Mouse (Mus musculus) G1E (cell line): ENCODE data around the gene Rps13.

Experiments used
- CTCF ChIP-seq: IDR thresholded peaks from 2 replicates; pipeline ENCODE4 v1.5.1; 2012; ENCODE audit warnings: low read depth, low read length, inconsistent platforms, mixed read lengths
- GATA1 ChIP-seq: IDR thresholded peaks from 2 replicates; pipeline ENCODE4 v1.6.1; 2012; ENCODE audit warnings: borderline replicate concordance, low read length, inconsistent platforms, mixed read lengths
- GATA2 ChIP-seq: IDR thresholded peaks from 2 replicates; pipeline ENCODE4 v1.6.1; 2012; ENCODE audit warnings: low read depth, low read length, inconsistent platforms, borderline replicate concordance
- POLR2AphosphoS5 ChIP-seq: IDR thresholded peaks from 2 replicates; pipeline ENCODE4 v1.6.1; 2012; ENCODE audit warnings: low read depth, low read length, inconsistent platforms; ENCODE audit not compliant: insufficient replicate concordance
- TAL1 ChIP-seq: conservative IDR thresholded peaks from 2 replicates; pipeline ENCODE4 v1.6.1; 2012; ENCODE audit warnings: low read depth, low read length, inconsistent platforms, mixed read lengths

GRCm38 (mm10) chr7:116301661-116302311 lies 32.2 kb downstream of the Rps13 start:
- no peak for TF ChIP-seq CTCF
- no peak for TF ChIP-seq TAL1
- TF ChIP-seq GATA1 = no peak
- no peak for TF ChIP-seq GATA2
- no peak for TF ChIP-seq POLR2AphosphoS5
